Mouse (Mus musculus) myocyte (in vitro differentiated cells): ENCODE data around the gene Stip1. TPM values are rescaled to one million over a fixed set of nuclear protein-coding genes. Genes with fewer than 3 reads are reported as not detected.

Experiments used
- H3K27me3 ChIP-seq: one replicate; pipeline ENCODE4 v1.6.1; 2011; ENCODE audit not compliant: control insufficient read depth, insufficient read depth, insufficient read length
- H3K36me3 ChIP-seq: one replicate; pipeline ENCODE4 v1.6.1; 2011; ENCODE audit not compliant: control insufficient read depth, insufficient read depth
- H3K4me2 ChIP-seq: one replicate; pipeline ENCODE4 v1.6.1; 2011; ENCODE audit warnings: low read depth, control low read depth
- H3K4me3 ChIP-seq: one replicate; pipeline ENCODE4 v1.5.1; 2011; ENCODE audit warnings: mild to moderate bottlenecking, control low read depth, moderate library complexity
- H3K79me2 ChIP-seq: one replicate; pipeline ENCODE4 v1.6.1; 2011; ENCODE audit not compliant: control insufficient read depth, insufficient read depth
- H3ac ChIP-seq: one replicate; pipeline ENCODE4 v1.6.1; 2011; ENCODE audit not compliant: control insufficient read depth, insufficient read length
- CEBPB ChIP-seq: IDR thresholded peaks from 2 replicates; pipeline ENCODE4 v1.6.1; 2011; ENCODE audit warnings: mild to moderate bottlenecking, moderate library complexity; ENCODE audit not compliant: poor library complexity, insufficient read depth, severe bottlenecking
- E2F4 ChIP-seq: IDR thresholded peaks from one replicate; pipeline ENCODE4 v1.6.1; 2011; ENCODE audit warnings: mild to moderate bottlenecking, control low read depth, moderate library complexity; ENCODE audit not compliant: insufficient read depth
- MAX ChIP-seq: IDR thresholded peaks from one replicate; pipeline ENCODE4 v1.6.1; 2011; ENCODE audit warnings: low read depth, mild to moderate bottlenecking, control low read depth
- MYOD1 ChIP-seq, 3 experiments: IDR thresholded peaks; one replicate each; pipeline ENCODE4 v1.6.1; 2011; ENCODE audit warnings: control low read depth in 2 of 3, low read depth in 2 of 3, mild to moderate bottlenecking in 2 of 3, moderate library complexity in 1 of 3; ENCODE audit not compliant: insufficient read length in 2 of 3, control insufficient read depth in 1 of 3
- MYOG ChIP-seq, 3 experiments: IDR thresholded peaks; one replicate each; pipeline ENCODE4 v1.6.1; 2011; ENCODE audit warnings: control low read depth in 2 of 3, low read depth in 2 of 3, mild to moderate bottlenecking in 2 of 3; ENCODE audit not compliant: insufficient read length in 2 of 3, control insufficient read depth in 1 of 3, insufficient read depth in 1 of 3
- POLR2A ChIP-seq: IDR thresholded peaks from one replicate; pipeline ENCODE4 v1.6.1; 2011; ENCODE audit warnings: low read depth, mild to moderate bottlenecking, control low read depth, moderate library complexity; ENCODE audit not compliant: insufficient read length
- POLR2AphosphoS2 ChIP-seq: IDR thresholded peaks from one replicate; pipeline ENCODE4 v1.6.1; 2011; ENCODE audit warnings: low read depth, control low read depth; ENCODE audit not compliant: insufficient read length
- REST ChIP-seq: IDR thresholded peaks from one replicate; pipeline ENCODE4 v1.6.1; 2011; ENCODE audit warnings: mild to moderate bottlenecking, control low read depth, moderate library complexity; ENCODE audit not compliant: insufficient read depth, insufficient read length
- SRF ChIP-seq: IDR thresholded peaks from one replicate; pipeline ENCODE4 v1.6.1; 2011; ENCODE audit warnings: low read depth; ENCODE audit not compliant: control insufficient read depth, insufficient read length
- TCF12 ChIP-seq: IDR thresholded peaks from one replicate; pipeline ENCODE4 v1.6.1; 2011; ENCODE audit warnings: mild to moderate bottlenecking, control low read depth; ENCODE audit not compliant: poor library complexity, insufficient read depth, severe bottlenecking
- TCF3 ChIP-seq: IDR thresholded peaks from one replicate; pipeline ENCODE4 v1.6.1; 2011; ENCODE audit warnings: low read depth, control low read depth; ENCODE audit not compliant: insufficient read length
- USF1 ChIP-seq: IDR thresholded peaks from one replicate; pipeline ENCODE4 v1.6.1; 2011; ENCODE audit warnings: low read depth, mild to moderate bottlenecking, control low read depth, moderate library complexity
- polyA plus RNA-seq: library from polyadenylated mRNA; unstranded; fragments of >200 nt; fragmentation: generic; extraction: Trizol; gene quantifications from one replicate; pipeline ENCODE4 v1.2.1, GENCODE M21; 2012; ENCODE audit warnings: missing spikeins

Gene Stip1
- polyA plus RNA-seq, 1 experiment = 223 TPM

DNA sequence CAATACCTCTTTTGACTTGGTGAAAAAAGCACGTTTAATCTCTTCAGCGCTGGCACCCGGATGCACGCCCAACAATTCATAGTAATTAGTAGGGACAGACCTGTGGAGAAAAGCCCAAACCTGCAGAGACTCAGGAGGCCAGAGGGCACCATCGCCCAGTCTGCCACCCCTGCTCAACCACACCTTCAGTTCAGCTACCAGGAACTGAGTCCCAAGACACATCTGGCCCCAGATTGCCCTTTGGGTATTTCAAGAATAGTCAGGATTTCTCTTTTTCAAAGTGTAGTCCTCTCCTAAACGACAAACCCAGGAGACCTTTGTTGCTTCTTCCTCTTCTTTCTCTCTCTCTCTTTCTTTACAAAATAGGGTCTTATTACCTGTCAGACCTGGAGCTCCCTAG is 49.1 kb downstream of the Stip1 start:
- Histone ChIP-seq H3K79me2 (no peaks in the 10 kb centered on the region), H3K4me3 (no peak overlapping the region), H3K4me2 (no peak overlapping the region), H3K36me3 (no peaks in the 10 kb centered on the region), H3K27me3 (no peaks in the 10 kb centered on the region), H3ac (no peak overlapping the region)
- TF ChIP-seq CEBPB (no peak), E2F4 (no peak), POLR2AphosphoS2 (no peak), MAX (no peak), REST (no peak), USF1 (no peak), MYOD1 (IDR thresholded peaks at IDR 0.05; ENCODE audit: control insufficient read depth in 1 of 3, insufficient read length in 2 of 3, low read depth in 2 of 3) (no peak), SRF (no peak), TCF3 (no peak), MYOG (IDR thresholded peaks at IDR 0.05; ENCODE audit: control insufficient read depth in 1 of 3, insufficient read depth in 1 of 3, insufficient read length in 2 of 3, low read depth in 2 of 3) (no peak), POLR2A (no peak), TCF12 (no peak)

DNA sequence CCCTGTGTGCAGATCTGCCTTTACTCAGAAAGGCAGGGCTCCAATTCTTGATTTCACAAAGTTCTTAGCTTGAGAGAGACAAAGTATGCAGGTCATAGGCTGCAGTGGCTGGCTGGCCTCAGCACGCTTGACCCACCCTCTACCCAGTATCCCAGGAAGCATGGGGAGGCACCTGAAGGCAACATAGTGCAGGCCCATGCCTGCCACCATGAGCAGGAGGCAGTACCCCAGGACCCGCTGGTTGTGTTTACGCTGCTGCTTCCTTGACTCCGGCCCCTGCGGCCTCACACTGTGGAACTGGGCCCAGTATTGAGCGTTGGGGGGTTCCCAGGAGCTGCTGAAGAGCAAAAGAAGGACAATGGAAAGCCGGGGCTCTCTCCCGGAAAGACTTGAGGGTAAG is 50.5 kb downstream of the Stip1 start:
- Histone ChIP-seq H3K4me2 (no peak overlapping the region), H3K36me3 (peaks cover under 1% of the 10 kb centered on the region), H3K4me3 (no peak overlapping the region), H3ac (no peak overlapping the region), H3K79me2 (no peaks in the 10 kb centered on the region), H3K27me3 (no peaks in the 10 kb centered on the region)
- no peak for TF ChIP-seq MYOD1 (IDR thresholded peaks at IDR 0.05; ENCODE audit: control insufficient read depth in 1 of 3, insufficient read length in 2 of 3, low read depth in 2 of 3)
- TF ChIP-seq MAX = no peak
- no peak for TF ChIP-seq TCF12
- TF ChIP-seq MYOG (IDR thresholded peaks at IDR 0.05; ENCODE audit: control insufficient read depth in 1 of 3, insufficient read depth in 1 of 3, insufficient read length in 2 of 3, low read depth in 2 of 3) = no peak
- TF ChIP-seq E2F4 = no peak
- no peak for TF ChIP-seq POLR2AphosphoS2
- TF ChIP-seq USF1 = no peak
- no peak for TF ChIP-seq POLR2A
- no peak for TF ChIP-seq SRF
- TF ChIP-seq REST = no peak
- TF ChIP-seq CEBPB = no peak

DNA sequence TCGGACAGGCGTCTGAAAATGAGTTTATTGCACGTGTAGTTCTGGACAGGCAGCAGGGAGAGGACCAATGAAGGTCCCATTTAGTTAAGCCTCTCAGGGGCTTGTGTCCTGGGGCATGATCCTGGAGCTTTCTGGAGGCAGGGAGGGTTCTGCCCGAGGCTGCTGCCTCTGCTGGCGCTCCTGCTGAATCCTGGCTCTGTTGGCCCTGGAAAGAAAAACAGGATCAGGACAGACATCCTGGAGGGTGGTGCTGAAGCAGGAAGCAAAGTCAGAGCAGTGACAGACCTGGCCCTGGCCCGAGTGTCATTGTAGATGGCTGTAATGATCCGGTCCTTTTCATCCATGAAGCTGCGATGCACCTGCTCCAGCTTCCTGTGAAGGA is 51.9 kb downstream of the Stip1 start:
- TF ChIP-seq MYOG (IDR thresholded peaks at IDR 0.05; ENCODE audit: control insufficient read depth in 1 of 3, insufficient read depth in 1 of 3, insufficient read length in 2 of 3, low read depth in 2 of 3) (no peak), TCF3 (no peak)

DNA sequence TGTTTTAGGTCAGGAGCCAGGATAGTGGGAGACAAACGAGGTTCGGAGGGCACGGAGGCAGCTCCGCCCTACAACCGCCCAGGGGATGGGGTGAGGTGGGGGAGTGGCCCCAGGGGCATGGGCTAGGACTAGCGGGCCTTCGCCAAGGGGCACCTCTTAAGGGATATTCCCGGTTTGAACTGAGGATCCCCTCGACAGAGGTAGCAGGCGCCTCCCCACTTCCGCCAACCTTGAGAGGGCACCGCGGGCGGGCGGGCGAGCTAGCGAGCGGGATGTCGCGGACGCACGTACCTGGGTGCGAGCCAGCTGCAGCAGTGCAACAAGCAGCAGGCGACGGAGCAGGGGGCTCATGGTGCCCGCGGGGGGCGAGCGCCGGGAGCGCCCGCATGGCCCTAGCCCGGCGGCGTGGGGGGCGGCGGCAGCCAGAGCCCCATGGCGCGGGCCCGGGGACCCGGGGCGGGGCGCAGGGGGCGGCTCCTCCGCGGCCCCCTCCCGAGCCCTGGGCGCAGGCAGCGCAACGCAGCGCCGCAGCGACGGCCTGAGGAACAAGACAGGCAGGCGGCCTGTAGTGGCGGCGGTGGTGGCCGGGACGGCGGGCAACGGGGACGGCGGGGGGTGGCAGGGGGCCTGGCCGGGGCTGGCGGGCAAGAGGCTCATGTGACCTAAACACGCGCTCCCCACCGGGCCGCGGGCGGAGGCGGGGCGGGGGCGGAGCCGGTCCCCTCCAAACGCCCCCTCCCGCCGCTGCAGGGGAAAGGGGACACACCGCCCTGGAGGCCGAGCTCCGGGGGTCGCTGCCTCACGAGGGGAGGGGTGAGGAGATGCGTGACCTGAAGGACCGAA is 52.5 kb downstream of the Stip1 start, which contains the start of gene Vegfb:
Gene Vegfb (minus strand): TSS at position 591 of the 843 bp plus-strand sequence.
- Histone ChIP-seq H3K4me2 (peak within 1 kb of the TSS; percentile 90), H3ac (peak within 1 kb of the TSS; percentile 74), H3K79me2 (no peaks in the 10 kb centered on the region), H3K4me3 (peak within 1 kb of the TSS; percentile 54), H3K27me3 (no peaks in the 10 kb centered on the region), H3K36me3 (peaks cover 8% of the 10 kb centered on the region)
- no peak for TF ChIP-seq TCF12
- no peak for TF ChIP-seq USF1
- peak in 1 of 3 experiments; percentile 4 for TF ChIP-seq MYOG (IDR thresholded peaks at IDR 0.05; ENCODE audit: control insufficient read depth in 1 of 3, insufficient read depth in 1 of 3, insufficient read length in 2 of 3, low read depth in 2 of 3)
- no peak for TF ChIP-seq E2F4
- TF ChIP-seq MYOD1 (IDR thresholded peaks at IDR 0.05; ENCODE audit: control insufficient read depth in 1 of 3, insufficient read length in 2 of 3, low read depth in 2 of 3) = no peak
- TF ChIP-seq MAX = no peak
- TF ChIP-seq REST = no peak
- no peak for TF ChIP-seq SRF
- peak; percentile 69 for TF ChIP-seq POLR2A
- no peak for TF ChIP-seq TCF3
- TF ChIP-seq CEBPB = no peak
- peak; percentile 84 for TF ChIP-seq POLR2AphosphoS2

More for the DNA sequence above, 51.9 kb downstream of the Stip1 start:
- Histone ChIP-seq H3K27me3 (no peaks in the 10 kb centered on the region), H3K4me2 (peak overlapping the region; percentile 90), H3K4me3 (peak overlapping the region; percentile 54), H3K79me2 (no peaks in the 10 kb centered on the region), H3K36me3 (peaks cover 8% of the 10 kb centered on the region), H3ac (peak overlapping the region; percentile 74)
